Mouse (Mus musculus): ENCODE measurements around the gene Prtg.

Gene Prtg

DNA sequence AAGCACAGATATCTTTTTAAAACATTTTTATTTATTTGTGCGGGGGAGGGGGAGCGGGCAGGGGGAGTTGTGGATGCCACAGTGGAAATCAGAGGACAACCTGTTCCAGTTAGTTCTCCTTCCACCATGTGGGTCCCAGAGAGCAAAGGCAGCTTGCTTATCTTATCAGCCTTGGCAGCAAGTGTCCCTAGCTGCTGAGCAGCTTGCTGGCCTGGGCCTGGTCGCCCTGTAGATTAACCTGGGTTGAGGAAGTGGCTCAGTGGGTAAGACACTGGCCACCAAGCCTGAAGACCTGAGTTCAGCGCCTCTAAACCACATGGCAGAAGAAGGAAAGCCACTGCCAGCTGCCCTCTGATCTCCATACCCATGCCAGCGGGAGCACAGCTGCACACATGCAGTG, 95.9 kb downstream of the Prtg start:
- DNase-seq (ENCODE audit: extremely low spot score, low read depth, low spot score), result no peak

DNA sequence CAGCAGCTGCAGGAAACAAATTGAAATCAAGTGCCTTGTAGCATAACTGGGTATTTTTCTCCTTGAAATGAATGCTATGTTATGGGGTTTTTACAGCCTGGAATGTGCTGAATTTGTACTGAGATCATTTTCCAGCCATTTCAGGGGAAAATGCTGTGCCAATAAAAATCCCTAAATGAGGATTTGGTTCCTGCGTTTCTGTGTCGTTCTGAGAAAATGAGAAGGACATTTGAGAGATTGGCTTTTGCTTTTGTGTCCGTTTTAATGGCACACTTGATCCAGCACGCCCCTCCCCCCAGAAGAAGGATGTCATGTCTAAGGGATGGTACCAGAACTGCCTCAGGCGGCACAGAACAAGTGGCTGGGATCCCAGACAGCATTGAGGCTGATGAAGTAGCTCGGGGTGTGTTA, 100.0 kb downstream of the Prtg start:
- DNase-seq (ENCODE audit: extremely low spot score, low read depth, low spot score), result no peak

DNA sequence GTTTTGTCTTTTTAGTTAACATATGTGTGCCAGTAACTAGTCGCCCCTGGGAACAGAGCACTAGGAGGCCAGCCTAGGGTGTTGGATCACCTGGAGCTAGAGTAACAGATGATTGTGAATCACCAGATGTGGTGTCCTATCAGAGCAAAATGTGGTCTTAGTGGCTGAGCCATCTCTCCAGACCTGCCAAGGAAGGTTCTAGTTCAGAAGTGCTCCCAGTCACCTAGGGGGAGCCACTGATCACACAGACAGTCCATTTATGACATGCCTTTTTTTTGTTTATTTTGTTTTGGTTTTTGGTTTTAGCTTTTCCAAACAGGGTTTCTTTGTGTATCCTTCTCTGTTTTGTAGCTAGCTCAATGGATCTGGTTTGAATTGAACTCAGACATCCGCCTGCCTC, 104.7 kb downstream of the Prtg start:
- no peak for DNase-seq (ENCODE audit: extremely low spot score, low read depth, low spot score)

DNA sequence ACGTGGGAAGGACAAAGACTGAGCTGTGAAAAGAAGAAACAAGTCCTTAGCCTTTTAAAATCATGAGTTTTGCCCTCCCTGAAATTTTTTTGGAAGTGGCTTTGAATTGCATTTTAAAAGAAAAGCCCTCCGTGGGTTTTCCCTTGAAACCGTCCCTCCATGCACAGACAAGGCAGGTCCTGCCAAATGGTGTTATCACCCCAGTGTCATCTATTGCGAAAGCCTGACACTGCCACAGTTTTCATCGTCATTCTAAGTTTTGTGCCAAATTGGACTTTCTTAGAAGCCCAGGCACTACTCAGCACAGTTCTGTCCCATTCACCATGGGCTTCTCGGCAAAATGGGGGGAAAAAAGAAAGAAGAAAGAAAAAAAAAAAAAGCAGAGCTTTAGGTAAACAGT, 106.9 kb downstream of the Prtg start:
- DNase-seq (ENCODE audit: extremely low spot score, low read depth, low spot score), result no peak

DNA sequence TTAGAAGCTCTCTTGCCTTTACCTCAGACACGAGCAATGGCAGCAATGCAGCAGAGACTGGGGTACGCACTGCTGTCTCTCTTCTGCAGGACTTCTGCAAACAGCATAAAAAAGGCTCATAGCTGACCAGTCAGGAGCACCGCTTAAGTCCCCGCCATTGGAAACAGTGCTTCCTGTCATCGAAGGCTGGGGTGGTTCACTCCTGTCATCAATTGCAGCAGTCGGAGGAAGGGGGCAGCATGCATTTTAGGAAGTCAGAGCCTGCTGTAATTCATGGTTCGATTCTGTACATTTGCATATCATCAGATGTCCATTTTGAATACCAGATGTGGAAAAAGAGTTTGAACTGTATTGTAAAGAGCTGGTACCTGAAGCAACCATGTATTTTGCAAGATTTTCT, 109.1 kb downstream of the Prtg start:
- DNase-seq (ENCODE audit: extremely low spot score, low read depth, low spot score), result no peak

DNA sequence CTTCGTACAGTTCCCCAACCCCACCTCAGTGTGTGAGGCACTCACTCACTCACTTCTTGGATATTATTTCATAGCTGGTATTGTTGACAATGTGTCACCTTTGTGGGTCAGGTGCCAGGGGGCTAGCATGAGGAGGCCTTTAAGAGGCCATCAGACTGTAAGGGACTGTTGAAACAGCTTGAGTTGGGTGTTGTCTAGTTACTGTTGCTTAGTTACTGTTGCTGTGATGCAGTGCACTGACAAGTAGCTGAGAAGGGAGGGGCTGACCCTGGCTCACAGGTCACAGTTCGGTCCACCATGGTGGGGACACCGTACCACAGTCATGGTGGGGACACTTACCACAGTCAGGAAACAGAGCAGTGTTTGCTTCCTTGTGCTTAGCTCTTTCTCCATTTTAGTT, 116.4 kb downstream of the Prtg start:
- DNase-seq (ENCODE audit: extremely low spot score, low read depth, low spot score), result no peak

DNA sequence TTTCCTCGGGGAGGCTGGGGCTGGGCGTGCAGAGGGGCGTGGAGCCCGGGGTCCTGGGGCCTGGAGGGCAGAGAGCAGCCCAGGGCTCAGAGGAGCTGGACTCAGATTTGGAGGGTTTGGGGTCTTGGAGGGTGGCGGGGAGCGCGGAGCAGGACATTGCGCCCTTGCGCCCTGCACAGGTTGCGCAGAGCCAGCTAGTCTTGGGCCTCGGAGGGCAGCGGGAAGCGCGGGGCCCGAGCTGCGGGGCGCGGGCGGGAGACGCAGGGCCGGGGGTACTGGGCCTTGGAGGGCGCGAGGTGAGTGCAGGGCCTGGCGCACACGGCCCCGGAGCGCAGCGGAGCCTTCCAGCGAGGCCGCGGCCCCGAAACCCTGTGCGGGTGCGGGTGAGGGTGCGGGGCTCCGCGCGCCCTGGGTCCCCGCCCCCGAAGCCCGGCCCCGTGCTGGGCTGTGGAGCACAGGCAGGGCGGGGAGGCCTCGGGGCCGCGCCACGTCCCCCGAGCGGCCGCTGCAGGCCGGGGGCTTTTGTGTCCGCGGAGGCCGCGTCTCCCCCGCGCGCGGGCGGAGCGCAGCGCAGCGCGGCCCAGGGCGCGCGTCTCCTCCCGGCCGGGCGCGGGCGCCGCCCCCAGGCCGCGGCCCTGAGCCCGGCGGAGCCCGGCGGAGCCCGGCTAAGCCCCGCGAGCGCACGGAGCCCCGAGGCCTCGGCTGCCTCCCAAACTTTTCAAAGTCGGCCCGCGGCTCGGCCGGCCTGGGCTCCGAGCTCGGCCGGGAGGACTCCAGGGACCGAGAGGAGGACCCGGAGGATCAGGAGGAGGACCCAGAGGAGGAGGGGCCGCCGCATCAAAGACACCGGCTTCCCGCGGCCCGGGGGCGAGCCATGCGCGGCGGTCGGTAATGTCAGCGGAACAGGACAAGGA, 118.6 kb downstream of the Prtg start, which contains the start of gene Pygo1:
Gene Pygo1 (plus strand): TSS at position 625 of the 914 bp plus-strand sequence.
- no peak for DNase-seq (ENCODE audit: extremely low spot score, low read depth, low spot score)

DNA sequence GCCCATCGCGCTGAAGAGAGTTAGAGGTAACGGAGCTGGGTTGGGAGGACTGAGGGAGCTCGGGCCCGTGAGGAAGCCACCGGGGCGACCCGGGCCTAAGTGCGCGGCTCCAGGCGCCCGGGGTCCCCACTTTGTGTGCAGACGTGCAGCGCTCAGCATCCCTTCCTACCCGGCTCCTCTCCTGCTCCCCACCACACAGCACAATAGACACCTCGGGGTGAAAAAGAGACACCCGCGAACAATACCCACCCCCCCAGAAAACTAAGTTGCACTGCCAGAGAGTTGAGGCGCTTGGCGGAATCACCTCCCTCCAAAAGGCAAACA, 119.2 kb downstream of the Prtg start:
- no peak for DNase-seq (ENCODE audit: extremely low spot score, low read depth, low spot score)

DNA sequence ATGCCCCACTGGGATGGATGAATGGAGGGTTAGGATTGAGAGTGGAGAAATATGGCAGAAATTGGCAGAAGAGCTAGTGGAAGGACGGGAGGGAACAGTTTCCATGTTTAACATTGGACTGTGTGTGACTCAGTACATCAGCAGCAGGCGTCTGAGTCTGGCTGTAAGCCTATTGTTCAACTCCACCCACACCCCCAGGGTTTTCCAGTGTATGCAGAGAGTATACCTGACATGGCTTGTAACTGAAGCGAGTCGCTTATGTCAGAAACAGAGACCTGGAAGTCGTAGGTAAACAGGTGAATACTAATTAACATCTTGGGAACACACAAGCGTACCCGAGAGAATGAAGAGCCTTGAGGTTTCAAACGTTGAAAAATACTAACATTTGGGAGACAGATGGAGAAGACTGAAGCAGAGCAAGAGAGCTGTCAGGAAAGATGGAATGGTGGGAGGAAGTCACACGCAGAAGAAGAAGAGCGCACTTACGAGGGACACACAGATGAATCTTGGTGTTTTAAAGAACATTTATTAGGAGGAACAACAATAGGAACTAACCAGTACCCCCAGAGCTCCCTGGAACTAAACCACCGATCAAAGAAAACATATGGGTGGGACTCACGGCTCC, 124.6 kb downstream of the Prtg start:
- no peak for DNase-seq (ENCODE audit: extremely low spot score, low read depth, low spot score)

DNA sequence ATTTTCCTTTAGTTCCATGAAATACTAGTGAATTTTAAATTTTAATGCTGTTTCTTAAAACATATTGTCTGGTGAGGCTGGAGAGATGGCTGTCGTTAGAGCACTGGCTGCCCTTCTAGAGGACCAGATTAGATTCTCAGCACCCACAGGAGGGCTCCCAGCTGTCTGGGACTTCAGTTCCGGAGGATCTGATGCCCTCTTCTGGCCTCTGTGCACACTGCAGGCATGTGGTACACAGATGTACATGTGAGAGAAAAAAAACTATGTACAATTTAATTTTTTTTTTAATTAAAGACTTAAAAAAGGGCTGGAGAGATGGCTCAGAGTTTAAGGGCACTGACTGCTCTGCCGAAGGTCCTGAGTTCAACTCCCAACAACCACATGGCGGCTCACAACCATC, 128.6 kb downstream of the Prtg start:
- no peak for DNase-seq (ENCODE audit: extremely low spot score, low read depth, low spot score)

DNA sequence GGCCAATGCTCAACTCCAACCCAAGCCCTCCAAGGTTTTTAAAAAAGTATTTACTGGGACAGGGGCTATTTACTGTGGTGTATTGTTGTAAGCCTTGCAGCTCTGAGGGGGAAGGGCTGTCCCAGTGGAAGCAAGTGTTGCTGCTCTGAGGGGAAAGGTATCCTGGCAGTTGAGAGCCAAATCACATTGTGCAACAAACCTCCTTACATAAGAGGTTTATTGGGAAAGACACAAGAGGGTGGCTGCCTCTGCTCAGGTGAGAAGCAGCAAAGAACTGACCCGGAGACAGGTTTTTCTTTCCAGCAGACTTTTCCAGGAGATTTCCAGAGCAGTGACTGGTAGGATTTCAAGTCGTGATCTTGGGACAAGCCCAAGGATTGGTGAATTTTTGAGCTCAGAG, 129.6 kb downstream of the Prtg start:
- no peak for DNase-seq (ENCODE audit: extremely low spot score, low read depth, low spot score)

DNA sequence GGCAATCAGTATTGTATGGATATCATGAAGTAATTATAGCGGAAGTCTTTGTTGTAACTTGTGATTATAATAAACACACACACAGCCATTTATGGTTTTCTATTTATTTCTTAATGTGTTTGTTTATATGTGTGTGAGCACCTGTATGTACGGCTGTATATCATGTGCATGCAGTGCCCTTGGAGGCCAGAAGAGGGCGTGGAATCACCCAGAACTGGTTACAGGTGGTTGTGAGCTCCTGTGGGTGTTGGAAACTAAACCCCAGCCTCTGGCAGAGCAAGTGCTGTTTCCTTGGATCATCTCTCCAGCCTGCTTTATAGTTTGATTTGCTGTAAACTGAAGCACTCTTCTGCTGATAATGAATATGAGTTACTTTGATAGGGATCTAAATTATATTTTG, 136.8 kb downstream of the Prtg start:
- DNase-seq (ENCODE audit: extremely low spot score, low read depth, low spot score), result no peak

DNA sequence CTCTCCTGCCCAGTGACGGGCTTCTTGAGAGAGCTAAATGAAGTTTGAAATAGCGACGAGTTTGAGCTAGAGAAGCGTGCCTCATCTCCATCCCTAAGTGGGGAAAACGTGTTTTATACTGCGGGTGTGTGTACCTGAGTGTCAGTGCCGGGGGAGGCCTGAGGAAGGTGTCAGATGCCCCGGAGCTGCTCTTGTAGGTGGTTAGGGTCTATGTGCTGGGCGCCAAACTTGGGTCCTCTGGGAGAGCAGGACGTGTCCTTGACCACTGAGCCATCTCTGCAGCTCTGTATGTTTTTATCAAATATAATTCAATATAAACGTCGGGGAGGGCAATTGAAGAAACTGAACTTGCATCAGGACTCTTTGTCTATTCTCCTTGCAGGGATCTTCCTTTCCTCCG, 137.6 kb downstream of the Prtg start:
- no peak for DNase-seq (ENCODE audit: extremely low spot score, low read depth, low spot score)

DNA sequence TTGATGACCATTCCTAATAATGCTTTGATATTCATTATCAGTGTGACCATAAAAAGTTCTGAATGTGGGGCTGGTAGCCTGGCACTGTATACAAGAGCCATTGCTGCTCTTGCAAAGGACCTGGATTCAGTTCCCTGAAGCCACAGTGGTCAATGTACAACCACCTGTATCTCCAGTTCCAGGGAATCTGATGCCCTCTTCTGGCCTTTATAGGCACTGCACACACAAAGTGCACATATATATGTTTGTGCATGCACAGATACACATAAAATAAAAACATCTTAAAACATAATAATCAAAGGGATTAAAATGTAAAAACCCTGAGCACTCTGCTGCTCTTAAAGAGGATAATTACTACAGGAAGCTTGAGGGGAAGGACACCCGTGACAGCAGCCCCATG, 140.3 kb downstream of the Prtg start:
- no peak for DNase-seq (ENCODE audit: extremely low spot score, low read depth, low spot score)

DNA sequence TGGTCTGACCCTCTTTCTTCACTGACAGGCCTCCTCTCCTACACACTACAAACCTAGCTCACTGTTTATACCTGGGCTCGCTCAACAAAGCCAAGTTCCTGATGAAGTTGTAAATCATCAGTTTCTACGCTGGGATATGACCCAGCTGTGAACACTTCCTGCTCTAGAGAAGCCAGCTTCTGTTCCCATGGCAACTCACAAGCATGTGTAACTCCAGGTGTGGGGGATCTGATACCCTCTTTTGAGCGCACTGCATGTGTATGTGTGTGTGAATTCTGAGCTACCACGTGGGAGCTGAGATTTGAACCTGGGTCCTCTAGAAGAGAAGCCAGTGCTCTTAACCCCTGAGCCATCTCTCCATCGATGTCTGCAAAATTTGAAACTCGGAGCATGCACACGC, 142.9 kb downstream of the Prtg start:
- DNase-seq (ENCODE audit: extremely low spot score, low read depth, low spot score), result no peak

DNA sequence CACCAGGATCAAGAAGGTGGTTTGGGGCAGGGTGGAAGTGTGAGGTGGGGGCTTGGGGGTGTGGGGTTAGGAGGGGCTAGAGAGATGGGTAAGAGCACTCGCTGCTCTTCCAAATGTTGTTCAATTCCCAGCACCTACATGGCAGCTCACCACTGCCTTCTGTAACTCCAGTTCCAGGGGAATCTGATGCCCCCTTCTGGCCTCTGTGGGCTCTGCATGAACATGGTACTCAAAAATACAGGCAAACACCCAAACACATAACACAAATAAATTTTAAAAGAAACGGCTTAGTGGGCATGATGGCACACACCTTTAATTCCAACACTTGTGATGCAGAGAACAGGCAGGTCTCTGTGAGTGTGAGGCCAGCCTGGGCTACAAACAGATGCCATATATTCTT, 148.1 kb downstream of the Prtg start:
- DNase-seq (ENCODE audit: extremely low spot score, low read depth, low spot score), result no peak

DNA sequence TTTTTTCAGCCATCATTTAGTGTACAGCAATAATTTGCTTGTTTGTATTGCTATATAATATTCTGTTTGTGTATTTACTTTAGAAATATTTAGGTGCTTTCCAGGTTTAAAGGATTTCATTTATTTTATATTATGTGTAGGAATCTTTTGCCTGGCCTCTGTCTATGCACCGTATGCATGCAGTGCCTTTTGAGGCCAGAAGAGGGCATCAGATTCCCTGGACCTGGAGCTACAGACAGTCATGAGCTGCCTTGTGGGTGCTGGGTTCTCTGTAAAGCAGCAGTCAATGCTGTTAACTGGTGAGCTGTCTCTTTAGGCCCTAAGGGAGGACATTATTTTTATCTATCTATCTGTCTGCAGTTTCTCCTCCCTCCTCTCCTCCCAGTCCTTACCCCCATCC, 148.9 kb downstream of the Prtg start:
- peak; percentile 35 for DNase-seq (ENCODE audit: extremely low spot score, low read depth, low spot score)

DNA sequence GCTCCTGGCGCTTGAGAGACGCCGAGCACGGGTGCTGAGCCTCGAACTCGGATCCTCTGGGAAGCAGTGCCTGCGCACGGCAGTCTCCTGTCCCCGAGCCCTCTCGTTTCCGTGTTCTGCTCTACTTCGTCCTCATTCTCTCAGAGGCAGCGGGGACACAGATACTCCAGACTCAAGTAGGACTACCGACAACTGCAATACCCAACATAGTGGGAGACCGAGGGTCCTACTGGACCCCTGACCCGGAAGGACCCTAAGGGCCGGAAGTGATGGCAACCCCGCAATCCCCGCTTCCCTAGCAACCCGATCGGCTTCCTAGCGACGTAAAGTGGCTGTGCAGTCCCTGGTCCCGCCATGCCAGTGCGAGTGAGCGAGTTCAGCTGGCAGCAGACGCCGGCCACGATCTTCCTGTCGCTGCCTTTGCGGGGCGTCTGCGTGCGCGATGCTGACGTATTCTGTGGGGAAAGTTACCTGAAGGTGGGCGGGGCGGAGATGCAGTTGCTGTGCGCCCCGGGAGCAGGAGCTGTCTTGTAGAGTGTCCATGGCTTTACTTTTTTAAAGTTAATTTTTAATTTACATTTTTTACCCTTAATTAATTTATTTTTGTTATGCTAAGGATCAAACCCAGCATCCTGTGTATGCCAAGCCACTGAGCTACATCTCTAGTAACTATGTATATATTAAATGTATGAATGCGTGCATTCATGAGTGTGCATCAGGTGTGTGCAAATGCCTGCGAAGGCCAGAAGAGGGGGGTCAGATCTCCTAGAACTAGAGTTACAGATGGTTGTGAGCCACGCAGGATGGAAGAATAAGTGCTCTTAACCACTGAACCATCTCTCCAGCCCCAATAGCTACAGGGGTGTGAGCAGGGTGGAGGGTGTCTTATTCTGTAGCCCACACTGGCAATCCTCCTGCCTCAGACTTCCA, 152.1 kb downstream of the Prtg start, which contains the start of the genes Dyx1c1 and Gm44503:
Gene Dyx1c1 (plus strand): TSS at position 265 of the 930 bp plus-strand sequence.
Gene Gm44503 (plus strand): TSS at position 332 of the 930 bp plus-strand sequence.
- peak; percentile 63 for DNase-seq (ENCODE audit: extremely low spot score, low read depth, low spot score)

DNA sequence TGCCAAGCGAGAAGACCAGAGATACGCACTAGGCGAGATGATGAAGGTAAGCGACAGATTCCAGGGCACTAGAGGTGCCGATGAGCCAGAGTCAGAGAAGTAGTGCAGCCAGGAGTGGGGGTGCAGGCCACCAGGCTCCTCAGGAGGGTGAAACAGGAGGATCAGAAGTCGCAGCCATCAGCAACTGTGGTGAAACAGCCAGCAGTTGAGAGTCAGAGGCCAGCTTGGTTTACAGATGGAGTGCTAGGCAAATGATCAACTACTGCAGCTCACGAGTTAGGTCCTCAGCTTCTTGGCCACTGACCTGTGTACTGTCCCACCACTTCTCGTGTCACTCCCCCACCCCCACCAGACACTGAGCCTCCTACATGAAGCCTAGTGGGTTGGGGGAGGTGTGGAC, 154.7 kb downstream of the Prtg start:
- no peak for DNase-seq (ENCODE audit: extremely low spot score, low read depth, low spot score)

DNA sequence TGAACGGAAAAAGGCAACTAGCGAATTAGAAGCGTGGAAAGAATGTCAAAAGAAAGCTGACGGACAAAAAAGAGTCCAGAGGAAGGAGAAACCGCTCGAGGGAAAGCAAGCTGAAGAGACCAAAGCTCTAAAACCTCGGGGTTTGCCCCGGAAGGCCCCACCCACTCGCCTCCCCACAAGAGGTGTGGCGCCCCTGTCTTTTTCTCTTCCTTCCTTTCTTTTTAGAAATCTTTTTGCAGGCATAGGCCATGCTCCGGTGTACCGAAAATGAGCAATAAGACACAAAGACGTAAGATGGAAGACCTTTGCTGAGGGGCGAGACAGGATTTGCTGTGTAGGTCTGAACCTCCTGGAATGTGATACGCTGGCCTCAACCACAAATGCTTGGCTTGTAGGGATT, 155.3 kb downstream of the Prtg start:
- DNase-seq (ENCODE audit: extremely low spot score, low read depth, low spot score), result no peak
